Comparison of ENCODE assay signal across 28 mouse cellular contexts in genomic region chr13:5740805-5741204, GRCm38 (mm10).
A peak's percentile ranks its signal among the peaks of the same experiment; 100 is the strongest.
DNase-seq lines count a peak whose midpoint lies in the region; ATAC-seq and TF ChIP-seq lines count a peak whose summit lies in the region.
"Had no signal": no experiment of that assay in that cellular context is flagged by ENCODE, and none has a peak within 500 bp of the region (broad histone marks: within the 10 kb centered on the region; RNA-seq: fewer than 3 reads in every experiment).

No protein-coding gene starts in this region.

- no peak overlapping the region for H3K4me3 ChIP-seq in lung, postnatal 0 days (ENCODE audit: low read depth, low read length)
- H3K4me3 ChIP-seq in midbrain, embryonic 11.5 days (ENCODE audit: low read depth, low read length), result no peak overlapping the region
- H3K4me3 ChIP-seq in midbrain, postnatal 0 days (ENCODE audit: low read depth, low read length), result no peak overlapping the region
- H3K4me3 ChIP-seq: embryonic facial prominence, embryonic 13.5 days; embryonic facial prominence, embryonic 15.5 days; erythroblast, embryonic 14.5 days; forebrain, embryonic 10.5 days; forebrain, embryonic 12.5 days had no signal

- TF ChIP-seq CTCF in lung, postnatal 0 days (IDR thresholded peaks at IDR 0.05), result no peak
- TF ChIP-seq CTCF in midbrain, postnatal 0 days (IDR thresholded peaks at IDR 0.05), result no peak

- no peak overlapping the region for H3K9ac ChIP-seq in lung, postnatal 0 days (replicated peaks; ENCODE audit: low read depth)
- no peak overlapping the region for H3K9ac ChIP-seq in midbrain, embryonic 11.5 days (ENCODE audit: low read length)
- no peak overlapping the region for H3K9ac ChIP-seq in midbrain, postnatal 0 days (replicated peaks; ENCODE audit: low read length, poor library complexity, severe bottlenecking)
- H3K9ac ChIP-seq: embryonic facial prominence, embryonic 13.5 days; embryonic facial prominence, embryonic 15.5 days; forebrain, embryonic 12.5 days had no signal

- no peaks in the 10 kb centered on the region for H3K9me3 ChIP-seq in lung, postnatal 0 days (ENCODE audit: low read length)
- H3K9me3 ChIP-seq in midbrain, embryonic 11.5 days (ENCODE audit: control insufficient read depth, low read length), result no peaks in the 10 kb centered on the region
- no peaks in the 10 kb centered on the region for H3K9me3 ChIP-seq in midbrain, postnatal 0 days (ENCODE audit: low read length)
- H3K9me3 ChIP-seq: embryonic facial prominence, embryonic 13.5 days; embryonic facial prominence, embryonic 15.5 days; forebrain, embryonic 10.5 days; forebrain, embryonic 12.5 days; G1E had no signal

- no peaks in the 10 kb centered on the region for H3K27me3 ChIP-seq in lung, postnatal 0 days (replicated peaks; ENCODE audit: insufficient read depth, low read length)
- no peaks in the 10 kb centered on the region for H3K27me3 ChIP-seq in midbrain, embryonic 11.5 days (ENCODE audit: control insufficient read depth, insufficient read depth, low read length)
- no peaks in the 10 kb centered on the region for H3K27me3 ChIP-seq in midbrain, postnatal 0 days (ENCODE audit: insufficient read depth, low read length)
- H3K27me3 ChIP-seq: CH12.LX; embryonic facial prominence, embryonic 13.5 days; embryonic facial prominence, embryonic 15.5 days; forebrain, embryonic 12.5 days had no signal

- peak; percentile 37 for DNase-seq in lung, postnatal 0 days (ENCODE audit: low spot score)
- no peak for DNase-seq in lung, postnatal 4 days
- DNase-seq in midbrain, embryonic 11.5 days (ENCODE audit: low spot score, missing footprints), result peak; percentile 33
- no peak for DNase-seq in midbrain, postnatal 0 days (ENCODE audit: low spot score)
- DNase-seq in heart, adult 9 months (ENCODE audit: low spot score in 2 of 2), result no peak
- DNase-seq in retina, embryonic 14.5 days (ENCODE audit: low spot score), result no peak
- DNase-seq: adrenal gland, adult 8-10 months; adrenal gland, postnatal 14 days; adrenal gland, postnatal 36 days; B cell, adult 2 months; cerebellum, adult 11-12 months; cerebellum, adult 2 months; cerebellum, adult 9-10 months; cerebellum, postnatal 10 days; cerebellum, postnatal 25 days; embryo, embryonic 11 days had no signal

- no peaks in the 10 kb centered on the region for H3K36me3 ChIP-seq in lung, postnatal 0 days (ENCODE audit: insufficient read depth, low read length)
- no peaks in the 10 kb centered on the region for H3K36me3 ChIP-seq in midbrain, embryonic 11.5 days (ENCODE audit: control insufficient read depth, insufficient read depth, low read length)
- H3K36me3 ChIP-seq in midbrain, postnatal 0 days (ENCODE audit: insufficient read depth, low read length), result no peaks in the 10 kb centered on the region
- H3K36me3 ChIP-seq: embryonic facial prominence, embryonic 13.5 days; embryonic facial prominence, embryonic 15.5 days; forebrain, embryonic 10.5 days; forebrain, embryonic 12.5 days; G1E had no signal

- H3K4me1 ChIP-seq in lung, postnatal 0 days (ENCODE audit: insufficient read depth, low read depth, low read length), result no peaks in the 10 kb centered on the region
- H3K4me1 ChIP-seq in midbrain, embryonic 11.5 days (ENCODE audit: control insufficient read depth, insufficient read depth, low read length), result no peaks in the 10 kb centered on the region
- H3K4me1 ChIP-seq in midbrain, postnatal 0 days (ENCODE audit: insufficient read depth, low read length), result no peaks in the 10 kb centered on the region
- H3K4me1 ChIP-seq: embryonic facial prominence, embryonic 13.5 days; embryonic facial prominence, embryonic 15.5 days; forebrain, embryonic 10.5 days; forebrain, embryonic 12.5 days had no signal

- no peak overlapping the region for H3K4me2 ChIP-seq in lung, postnatal 0 days (replicated peaks; ENCODE audit: low read depth, low read length)
- no peak overlapping the region for H3K4me2 ChIP-seq in midbrain, embryonic 11.5 days
- H3K4me2 ChIP-seq in midbrain, postnatal 0 days (ENCODE audit: low read depth, low read length, poor library complexity, severe bottlenecking), result no peak overlapping the region
- H3K4me2 ChIP-seq: embryonic facial prominence, embryonic 13.5 days; embryonic facial prominence, embryonic 15.5 days; forebrain, embryonic 12.5 days had no signal

- no peak for ATAC-seq in lung, postnatal 0 days
- no peak for ATAC-seq in midbrain, embryonic 11.5 days (ENCODE audit: low FRiP score)
- no peak for ATAC-seq in midbrain, postnatal 0 days (ENCODE audit: low FRiP score)
- peak; percentile 76 for ATAC-seq in granulocyte monocyte progenitor cell, adult 5-6 weeks (replicated peaks; ENCODE audit: poor library complexity, severe bottlenecking)
- ATAC-seq in megakaryocyte progenitor cell, adult 5-6 weeks (replicated peaks; ENCODE audit: poor library complexity), result peak; percentile 64
- ATAC-seq: CD4-positive, CD25-positive, alpha-beta regulatory T cell, adult 4 months; forebrain, embryonic 14.5 days; forebrain, embryonic 16.5 days had no signal

- 52% methylated on average over 1 of the region's 1 CpGs for WGBS in lung, postnatal 0 days
- WGBS in midbrain, embryonic 11.5 days, result 88% methylated on average over 1 of the region's 1 CpGs
- WGBS in midbrain, postnatal 0 days, result 80% methylated on average over 1 of the region's 1 CpGs

- no peak overlapping the region for H3K27ac ChIP-seq in lung, postnatal 0 days (ENCODE audit: low read length)
- H3K27ac ChIP-seq in midbrain, embryonic 11.5 days (ENCODE audit: low read depth, low read length), result no peak overlapping the region
- H3K27ac ChIP-seq in midbrain, postnatal 0 days (ENCODE audit: low read depth, low read length), result no peak overlapping the region
- H3K27ac ChIP-seq: embryonic facial prominence, embryonic 13.5 days; embryonic facial prominence, embryonic 15.5 days; forebrain, embryonic 10.5 days; forebrain, embryonic 12.5 days had no signal

- no peak for TF ChIP-seq EP300 in lung, postnatal 0 days (IDR thresholded peaks at IDR 0.05)

Comparison
In these comparisons a context has a peak if more than half of its experiments do, and no peak if none do; other contexts are left out.
1. DNase-seq: peak in lung, postnatal 0 days (single experiment) and midbrain, embryonic 11.5 days (single experiment); none in lung, postnatal 4 days (0 of 2), midbrain, postnatal 0 days (single experiment), heart, adult 9 months (0 of 2) and retina, embryonic 14.5 days (single experiment).
2. ATAC-seq: peak in granulocyte monocyte progenitor cell, adult 5-6 weeks (single experiment) and megakaryocyte progenitor cell, adult 5-6 weeks (single experiment); none in lung, postnatal 0 days (single experiment), midbrain, embryonic 11.5 days (single experiment) and midbrain, postnatal 0 days (single experiment).